Mouse (Mus musculus) 416B (cell line): ENCODE data around the gene Tm6sf2.
"Not testable (repeated sequence)": the region's sequence is repeated elsewhere in the genome, so short reads cannot be mapped to it uniquely, and the experiment has no call there.

Experiments
- DNase-seq: peaks from one replicate; pipeline ENCODE4 v3.0.0; 2011; ENCODE audit warnings: low read depth

Gene Tm6sf2

GRCm38 (mm10) chr8:70072441-70073069 lies at the start of gene Tm6sf2:
Gene Tm6sf2, plus strand, starts transcription at chr8:70072924.
- no peak for DNase-seq

DNA sequence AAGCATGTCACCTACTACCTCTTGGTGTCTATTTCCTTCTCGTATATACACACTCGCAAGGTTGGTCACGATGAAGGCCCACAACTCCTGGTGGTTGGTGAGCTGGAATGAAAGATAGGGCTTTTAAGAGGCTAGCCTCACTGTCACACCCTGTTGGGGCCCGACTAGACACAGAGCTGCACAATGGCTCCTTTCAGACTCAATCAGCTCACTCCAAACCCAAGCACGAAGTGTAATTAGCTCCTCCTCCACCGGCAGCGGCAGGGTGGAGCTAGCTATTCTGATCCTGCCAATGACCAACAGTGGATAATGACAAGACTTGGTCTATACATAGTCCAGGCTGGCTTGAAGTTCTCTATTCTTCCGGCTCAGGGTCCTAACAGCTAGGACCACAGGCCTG lies 49.1 kb upstream of the Tm6sf2 start:
- no peak for DNase-seq

- no peak for DNase-seq
Measured at GRCm38 (mm10) chr8:70026151-70026550, 46.6 kb upstream of the Tm6sf2 start.

DNA sequence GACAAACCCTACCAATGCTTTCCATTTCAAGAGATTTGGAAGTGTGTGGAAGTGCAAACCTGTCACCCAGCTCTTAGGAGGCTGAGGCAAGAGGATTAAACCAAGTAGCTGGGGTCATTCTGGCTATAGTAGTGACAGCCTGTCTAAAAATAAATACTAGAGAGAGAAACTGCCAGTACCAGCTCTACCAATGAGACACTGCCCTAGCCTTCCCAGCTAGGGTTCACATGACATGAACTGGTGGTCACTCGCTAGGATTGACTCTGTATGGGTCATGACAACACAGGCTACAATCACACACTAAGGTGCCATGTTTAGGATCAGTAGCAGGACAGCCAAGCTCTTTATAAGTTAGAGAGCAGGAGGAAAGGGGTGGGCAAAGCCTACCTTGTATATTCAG lies 42.5 kb upstream of the Tm6sf2 start:
- DNase-seq: no peak

DNA sequence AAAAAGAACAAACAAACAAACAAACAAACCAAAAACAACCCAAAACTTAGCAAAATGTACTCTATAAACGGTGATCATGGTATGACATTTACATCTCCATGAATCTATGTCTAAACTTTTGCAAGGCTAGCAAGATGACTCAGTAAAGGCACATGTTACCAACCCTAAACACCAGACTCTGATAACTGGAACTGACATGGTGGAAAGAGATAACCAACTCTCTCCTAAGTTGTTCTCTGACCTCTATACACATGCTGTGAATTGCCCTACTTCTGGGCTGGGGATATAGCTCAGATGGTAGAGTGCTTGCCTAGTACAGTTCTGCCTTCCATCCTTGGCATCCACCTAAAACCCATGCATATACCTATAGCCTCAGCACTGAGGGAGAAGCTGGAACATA lies 34.7 kb upstream of the Tm6sf2 start:
- DNase-seq: no peak

DNA sequence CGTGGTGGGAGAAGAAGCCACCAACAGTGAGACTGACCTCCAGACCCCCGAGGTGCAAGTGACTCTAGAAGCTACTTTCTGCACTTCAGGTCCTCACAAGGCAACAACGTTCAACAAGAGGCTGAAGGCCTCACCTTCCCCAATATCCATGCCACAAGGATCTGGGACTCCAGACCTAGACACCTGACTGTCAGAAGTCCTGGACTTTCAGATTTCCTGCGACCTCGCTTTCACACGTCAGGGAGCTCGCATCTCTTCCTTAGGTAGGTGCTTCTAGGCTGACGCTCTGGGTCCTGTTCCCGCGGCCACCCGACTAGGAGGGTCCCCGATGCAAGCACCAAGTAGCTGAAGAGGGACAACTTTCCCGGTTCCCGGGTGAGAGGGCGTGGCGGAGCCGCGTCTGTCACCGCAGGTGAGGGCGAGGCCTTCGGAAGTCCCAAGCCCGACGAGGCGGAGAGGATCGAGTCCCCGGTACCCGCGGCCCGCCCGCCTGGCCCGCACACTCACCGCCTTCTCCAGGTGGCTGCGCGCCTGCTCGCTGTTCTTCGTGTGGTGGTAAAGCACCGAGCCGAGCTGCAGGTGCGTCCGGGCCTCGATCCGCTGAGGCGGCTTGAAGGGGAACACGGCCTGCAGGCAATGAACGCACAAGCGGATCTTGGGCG lies 30.7 kb upstream of the Tm6sf2 start:
- DNase-seq: no peak

- DNase-seq: peak; percentile 99
Measured at GRCm38 (mm10) chr8:70042583-70043455, 29.9 kb upstream of the Tm6sf2 start, which contains the start of the genes Mau2 and Sugp1. Gene Mau2, minus strand, starts transcription at chr8:70042734. Gene Sugp1, plus strand, starts transcription at chr8:70042813.

DNA sequence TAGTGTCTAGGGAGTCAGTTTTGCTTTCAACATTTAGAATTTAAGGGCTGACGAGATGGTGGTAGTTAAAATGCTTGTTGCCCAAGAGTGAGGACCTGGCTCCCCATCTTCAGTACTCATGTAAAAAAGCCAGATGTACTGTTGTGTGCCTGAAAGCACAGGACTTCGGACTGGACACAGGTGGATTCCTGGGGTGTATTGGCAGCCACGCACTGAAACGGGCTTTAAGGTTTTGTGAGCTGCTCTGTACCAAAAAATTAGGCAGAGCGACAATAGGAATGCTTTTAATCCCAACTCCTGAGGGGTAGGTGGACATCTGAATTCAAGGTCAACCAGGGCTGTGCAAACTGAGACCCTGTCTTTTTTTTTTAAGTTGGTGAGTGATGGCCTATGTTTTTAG lies 28.7 kb upstream of the Tm6sf2 start:
- DNase-seq: no peak

GRCm38 (mm10) chr8:70049662-70050061 lies 23.1 kb upstream of the Tm6sf2 start:
- no peak for DNase-seq

- not testable (repeated sequence) for DNase-seq
Measured at GRCm38 (mm10) chr8:70050434-70050833, 22.3 kb upstream of the Tm6sf2 start.

GRCm38 (mm10) chr8:70057721-70058120 lies 15.0 kb upstream of the Tm6sf2 start:
- DNase-seq: no peak

- DNase-seq: no peak
Measured at GRCm38 (mm10) chr8:70071836-70072440, 786 bp upstream of the Tm6sf2 start.

DNA sequence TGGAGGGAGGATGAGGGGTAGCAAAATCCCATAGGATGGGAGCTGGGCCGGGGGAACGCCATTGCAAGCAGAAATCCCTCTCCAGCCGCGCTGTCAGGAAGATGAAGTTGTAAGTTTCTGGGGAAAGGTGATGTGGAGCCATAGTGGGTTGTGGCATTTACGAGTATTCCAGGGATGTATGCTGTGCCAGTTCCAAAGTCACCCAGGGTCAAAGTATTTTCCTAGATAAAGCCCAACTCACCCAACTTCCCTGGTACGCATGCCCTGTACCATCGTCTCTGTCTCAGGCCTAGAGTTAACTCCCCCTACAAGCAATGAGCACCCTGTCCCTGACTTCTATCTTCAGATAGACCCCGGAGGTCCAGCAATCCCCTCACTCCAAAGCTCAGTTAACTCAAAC lies 396 bp downstream of the Tm6sf2 start:
- DNase-seq: no peak

GRCm38 (mm10) chr8:70073682-70074081 lies 958 bp downstream of the Tm6sf2 start:
- no peak for DNase-seq

DNA sequence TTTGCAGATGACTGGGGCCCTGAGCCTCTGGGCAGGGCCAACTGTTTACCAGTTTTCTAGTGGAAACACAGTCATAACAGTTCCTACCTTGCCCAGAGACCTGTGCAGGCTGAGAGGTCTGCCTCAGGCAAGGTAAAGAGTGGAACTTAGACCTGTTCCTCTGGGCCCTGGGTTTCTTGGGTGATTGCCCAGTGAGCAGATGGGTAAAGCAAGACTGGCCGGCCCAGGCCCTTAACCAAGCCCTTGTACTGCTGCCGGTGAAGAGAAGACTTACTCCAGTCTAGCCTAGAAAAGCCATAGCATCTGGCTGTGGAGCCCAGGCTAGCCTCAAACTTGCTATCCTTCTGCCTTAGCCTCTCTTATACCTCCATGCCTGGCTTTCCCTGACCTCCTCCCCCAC lies 9.3 kb downstream of the Tm6sf2 start:
- no peak for DNase-seq

DNA sequence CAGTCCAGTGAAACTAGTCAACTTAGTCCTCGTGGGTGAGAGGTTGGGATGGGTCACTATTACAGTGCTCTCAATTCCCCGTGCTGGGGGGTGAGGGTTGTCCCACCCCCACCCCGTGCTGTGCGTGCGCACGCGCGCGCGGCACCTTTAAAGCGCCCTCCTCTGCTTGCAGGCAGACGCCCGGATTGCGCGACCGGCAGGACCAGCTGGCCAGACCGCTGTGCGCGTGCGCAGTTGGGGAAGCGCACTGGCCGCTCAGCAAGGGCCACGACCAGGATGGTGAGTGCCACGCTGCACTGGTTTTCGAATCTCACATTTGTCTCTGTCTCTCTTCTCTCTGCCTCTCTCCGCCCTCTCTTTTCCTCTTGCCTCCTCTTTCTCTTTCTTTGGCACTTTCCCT lies 10.6 kb downstream of the Tm6sf2 start, which contains the start of gene Hapln4:
Gene Hapln4 (plus strand): TSS at position 173 of the 400 bp plus-strand sequence.
- no peak for DNase-seq

GRCm38 (mm10) chr8:70084191-70085065 lies 11.7 kb downstream of the Tm6sf2 start:
- no peak for DNase-seq

DNA sequence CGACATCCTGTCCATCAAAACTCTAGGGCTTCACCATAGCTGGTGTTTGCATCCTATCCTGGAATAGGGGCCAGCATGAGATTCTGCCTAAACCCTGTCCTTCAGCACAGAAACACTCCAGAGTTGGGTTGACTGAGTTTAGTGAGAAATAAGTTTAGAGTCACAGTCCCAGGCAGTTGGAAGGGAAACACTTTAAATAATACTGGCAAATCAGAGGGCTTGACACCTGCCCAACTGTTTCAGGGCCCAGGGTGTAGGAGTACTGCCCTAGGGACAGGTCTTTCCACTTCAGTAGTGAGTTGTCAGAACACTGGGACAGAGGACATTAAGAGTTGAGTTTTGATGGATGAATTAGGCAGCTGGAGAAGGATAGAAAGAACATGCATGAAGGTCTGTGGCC lies 13.4 kb downstream of the Tm6sf2 start:
- no peak for DNase-seq

DNA sequence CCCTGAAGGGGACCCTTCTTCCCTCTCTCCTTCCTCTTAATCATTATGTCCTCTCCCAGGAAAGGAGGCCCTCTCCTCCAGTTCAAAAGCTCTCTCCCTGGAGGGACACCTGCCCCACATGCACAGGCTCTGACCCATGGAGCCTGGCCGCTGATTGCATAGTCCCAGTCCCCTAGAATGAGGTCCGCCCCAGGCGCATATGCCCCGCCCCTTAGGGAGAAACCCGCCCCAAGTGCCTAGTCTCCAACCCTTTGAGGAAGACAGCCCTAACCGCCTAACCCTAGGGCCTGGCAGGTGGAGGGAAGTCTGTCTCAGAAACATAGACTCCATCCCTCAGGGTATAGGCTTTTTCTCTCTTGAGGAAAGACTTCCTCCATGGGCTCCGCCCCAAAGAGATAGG lies 14.5 kb downstream of the Tm6sf2 start:
- no peak for DNase-seq

GRCm38 (mm10) chr8:70087836-70088650 lies 15.3 kb downstream of the Tm6sf2 start:
- DNase-seq: no peak
